Mouse (Mus musculus): ENCODE data around the gene Pkhd1. TPM values are rescaled to one million over a fixed set of nuclear protein-coding genes. Genes with fewer than 3 reads are reported as not detected.
"Not testable (repeated sequence)": the region's sequence is repeated elsewhere in the genome, so short reads cannot be mapped to it uniquely, and the experiment has no call there.

Gene Pkhd1
- total and polyA plus RNA-seq, 2 experiments from 2014 or later, result 0.38 TPM; not detected in 1

DNA sequence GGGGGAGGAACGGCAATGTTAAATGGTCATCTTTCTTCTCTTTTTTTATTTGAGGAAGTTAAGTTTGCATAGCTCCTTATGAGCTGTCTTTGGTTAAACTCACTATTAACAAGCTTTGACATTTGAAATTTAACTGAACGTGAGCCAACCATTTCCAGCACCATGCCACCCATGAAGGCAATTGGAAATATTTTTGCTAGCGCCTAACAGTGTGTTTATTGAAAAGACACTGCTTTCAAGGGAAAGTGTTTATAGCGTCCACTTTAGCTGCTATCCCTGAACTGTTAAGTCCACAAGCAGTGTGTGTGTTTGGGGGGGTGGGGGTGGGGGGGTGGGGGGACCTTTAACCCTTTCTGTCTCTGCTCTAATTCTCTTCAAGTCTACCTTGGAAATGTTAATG, 151.4 kb downstream of the Pkhd1 start:
- WGBS, result 55% methylated on average over 4 of the region's 4 CpGs

DNA sequence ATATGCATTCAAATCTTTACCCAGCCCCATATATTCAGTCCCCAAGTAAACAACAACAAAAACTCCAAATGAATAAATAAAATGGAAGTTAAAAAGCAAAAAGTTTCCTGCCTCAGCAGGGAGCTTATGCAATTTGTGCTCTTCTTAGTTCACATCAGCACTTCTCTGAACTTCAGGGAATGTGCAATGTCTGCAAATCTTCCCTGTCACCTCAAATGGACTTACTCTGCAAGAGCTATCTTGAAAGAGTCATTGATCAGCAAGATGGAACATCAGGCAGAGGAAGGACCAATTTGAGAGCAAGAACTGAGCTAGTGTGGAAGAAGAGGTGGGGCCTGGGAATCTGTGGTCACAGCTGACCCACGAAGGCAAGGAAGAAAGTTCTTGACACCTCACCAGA, 163.2 kb downstream of the Pkhd1 start:
- Histone ChIP-seq H3K9me3 (replicated peaks; ENCODE audit: control insufficient read depth, low read length) (no peaks in the 10 kb centered on the region), H3K36me3 (replicated peaks; ENCODE audit: control insufficient read depth, insufficient read depth, low read length) (no peaks in the 10 kb centered on the region), H3K4me1 (ENCODE audit: control insufficient read depth, insufficient read depth) (no peaks in the 10 kb centered on the region), H3K4me3 (ENCODE audit: low read depth, low read length) (no peak overlapping the region), H3K27ac (ENCODE audit: low read depth) (no peak overlapping the region), H3K9ac (replicated peaks; ENCODE audit: low read depth, low read length) (no peak overlapping the region), H3K4me2 (ENCODE audit: low read depth, low read length) (no peak overlapping the region), H3K27me3 (ENCODE audit: control insufficient read depth, insufficient read depth, low read length) (no peaks in the 10 kb centered on the region)
- TF ChIP-seq CTCF (IDR thresholded peaks at IDR 0.05; ENCODE audit: low read depth), result no peak
- TF ChIP-seq EP300 (IDR thresholded peaks at IDR 0.05; ENCODE audit: low read depth), result no peak
- WGBS, result 33% methylated on average over 1 of the region's 1 CpGs
- ATAC-seq (ENCODE audit: insufficient read depth, low read depth) (no peak), DNase-seq (ENCODE audit: low spot score) (no peak)

More for the DNA sequence above, 151.4 kb downstream of the Pkhd1 start:
- Histone ChIP-seq H3K4me2 (ENCODE audit: low read depth, low read length) (no peak overlapping the region), H3K4me1 (ENCODE audit: control insufficient read depth, insufficient read depth) (no peaks in the 10 kb centered on the region), H3K27ac (ENCODE audit: low read depth) (no peak overlapping the region), H3K9me3 (replicated peaks; ENCODE audit: control insufficient read depth, low read length) (no peaks in the 10 kb centered on the region), H3K27me3 (ENCODE audit: control insufficient read depth, insufficient read depth, low read length) (no peaks in the 10 kb centered on the region), H3K36me3 (replicated peaks; ENCODE audit: control insufficient read depth, insufficient read depth, low read length) (no peaks in the 10 kb centered on the region), H3K4me3 (ENCODE audit: low read depth, low read length) (no peak overlapping the region), H3K9ac (replicated peaks; ENCODE audit: low read depth, low read length) (no peak overlapping the region)
- no peak for ATAC-seq (ENCODE audit: insufficient read depth, low read depth)
- TF ChIP-seq EP300 (IDR thresholded peaks at IDR 0.05; ENCODE audit: low read depth), result no peak
- no peak for TF ChIP-seq CTCF (IDR thresholded peaks at IDR 0.05; ENCODE audit: low read depth)
- DNase-seq (ENCODE audit: low spot score), result no peak

DNA sequence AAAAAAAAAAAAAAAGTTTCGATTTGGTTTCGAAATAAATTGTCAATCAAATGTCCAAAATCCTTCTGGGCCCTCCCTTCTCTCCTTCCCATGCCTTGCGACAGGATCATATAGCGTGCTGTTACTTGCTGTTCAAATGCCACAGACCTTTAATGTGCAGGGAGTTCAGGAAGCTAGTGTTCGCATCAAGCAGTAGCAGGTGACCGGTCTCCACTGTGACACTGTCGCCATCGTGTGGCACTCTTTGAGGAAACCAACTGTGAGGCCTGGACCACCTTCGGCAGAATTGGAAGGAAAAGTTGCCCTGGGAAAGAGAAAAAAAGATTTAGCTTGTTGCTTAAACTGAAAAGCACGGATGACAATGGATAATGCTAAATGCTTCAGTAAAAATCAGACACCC, 167.8 kb downstream of the Pkhd1 start:
- WGBS, result 29% methylated on average over 10 of the region's 10 CpGs
- DNase-seq (ENCODE audit: low spot score) (no peak), ATAC-seq (ENCODE audit: insufficient read depth, low read depth) (no peak)
- no peak overlapping the region for H3K27ac ChIP-seq (ENCODE audit: low read depth)
- no peak overlapping the region for H3K9ac ChIP-seq (replicated peaks; ENCODE audit: low read depth, low read length)
- H3K4me2 ChIP-seq (ENCODE audit: low read depth, low read length), result no peak overlapping the region
- H3K4me1 ChIP-seq (ENCODE audit: control insufficient read depth, insufficient read depth), result no peaks in the 10 kb centered on the region
- no peaks in the 10 kb centered on the region for H3K36me3 ChIP-seq (replicated peaks; ENCODE audit: control insufficient read depth, insufficient read depth, low read length)
- H3K27me3 ChIP-seq (ENCODE audit: control insufficient read depth, insufficient read depth, low read length), result no peaks in the 10 kb centered on the region
- TF ChIP-seq EP300 (IDR thresholded peaks at IDR 0.05; ENCODE audit: low read depth) (no peak), CTCF (IDR thresholded peaks at IDR 0.05; ENCODE audit: low read depth) (peak; percentile 58)
- no peak overlapping the region for H3K4me3 ChIP-seq (ENCODE audit: low read depth, low read length)
- H3K9me3 ChIP-seq (replicated peaks; ENCODE audit: control insufficient read depth, low read length), result no peaks in the 10 kb centered on the region

DNA sequence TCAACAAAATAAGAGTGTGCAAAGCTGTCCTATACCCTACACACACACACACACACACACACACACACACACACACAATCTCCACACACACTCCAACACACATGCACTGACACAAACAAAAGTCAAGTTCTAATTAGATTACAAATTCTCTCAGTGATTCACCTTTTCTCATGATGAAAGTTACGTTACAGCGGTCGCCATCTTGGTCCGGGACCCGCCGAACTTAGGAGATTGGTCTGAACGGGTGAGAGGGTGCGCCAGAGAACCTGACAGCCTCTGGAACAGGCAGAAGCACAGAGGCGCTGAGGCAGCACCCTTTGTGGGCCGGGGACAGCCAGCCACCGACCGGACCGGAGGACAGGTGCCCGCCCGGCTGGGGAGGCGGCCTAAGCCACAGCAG, 185.8 kb downstream of the Pkhd1 start:
- H3K9ac ChIP-seq (replicated peaks; ENCODE audit: low read depth, low read length); H3K9me3 ChIP-seq (replicated peaks; ENCODE audit: control insufficient read depth, low read length); ATAC-seq (ENCODE audit: insufficient read depth, low read depth); H3K27me3 ChIP-seq (ENCODE audit: control insufficient read depth, insufficient read depth, low read length); H3K27ac ChIP-seq (ENCODE audit: low read depth); H3K4me3 ChIP-seq (ENCODE audit: low read depth, low read length); H3K36me3 ChIP-seq (replicated peaks; ENCODE audit: control insufficient read depth, insufficient read depth, low read length); H3K4me1 ChIP-seq (ENCODE audit: control insufficient read depth, insufficient read depth); H3K4me2 ChIP-seq (ENCODE audit: low read depth, low read length); DNase-seq (ENCODE audit: low spot score): not testable (repeated sequence)
- WGBS, result 82% methylated on average over 16 of the region's 16 CpGs

DNA sequence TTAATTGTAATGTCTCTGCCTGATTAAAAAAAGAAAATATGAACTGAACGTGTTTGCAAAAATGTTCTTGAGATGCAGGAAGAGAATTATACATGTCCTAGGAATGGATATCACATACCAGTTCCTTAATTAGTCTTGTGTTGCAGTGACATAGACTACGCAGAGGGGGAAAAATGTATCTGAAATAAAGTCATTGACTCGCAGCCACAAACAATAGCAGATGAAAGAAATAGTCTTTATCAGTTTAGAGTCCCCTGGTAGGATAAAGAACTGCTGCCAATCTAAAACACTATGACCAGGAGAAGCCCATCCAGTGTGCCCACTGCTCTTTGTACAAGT, 188.8 kb downstream of the Pkhd1 start:
- WGBS, result 69% methylated on average over 3 of the region's 3 CpGs
- no peak overlapping the region for H3K27ac ChIP-seq (ENCODE audit: low read depth)
- no peaks in the 10 kb centered on the region for H3K27me3 ChIP-seq (ENCODE audit: control insufficient read depth, insufficient read depth, low read length)

DNA sequence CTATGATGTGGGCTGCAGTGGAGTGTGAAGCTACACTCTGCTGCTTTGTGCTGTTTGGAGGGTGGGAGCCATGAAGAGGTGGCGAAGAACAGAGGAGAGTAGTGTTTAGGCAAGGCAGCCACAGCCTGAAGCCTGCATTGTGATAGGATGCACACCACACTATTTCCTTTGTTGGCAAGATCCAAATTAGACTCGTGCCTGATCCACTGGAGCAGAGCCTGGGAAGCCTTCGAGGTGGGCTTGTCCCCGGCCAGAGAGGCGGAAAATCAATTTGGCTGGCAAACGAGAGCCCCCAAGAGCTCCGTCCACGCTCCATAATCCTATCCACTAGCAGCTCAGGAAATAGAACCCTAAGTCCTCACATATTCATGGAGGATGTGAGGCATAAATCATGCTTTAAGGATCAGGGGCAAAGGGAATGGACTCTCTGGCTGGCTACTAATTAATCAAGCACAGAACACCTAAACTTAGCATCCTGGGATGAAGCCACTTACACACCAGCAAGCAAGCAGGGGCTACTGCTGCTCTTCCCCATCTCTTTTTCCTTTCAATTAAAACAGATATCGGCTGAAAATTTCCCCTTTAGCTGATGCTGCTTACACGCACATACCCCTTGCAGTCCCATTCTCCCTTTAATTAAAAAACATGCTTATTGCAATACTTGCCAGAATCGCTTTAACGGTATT, 189.4 kb downstream of the Pkhd1 start:
- no peaks in the 10 kb centered on the region for H3K27me3 ChIP-seq (ENCODE audit: control insufficient read depth, insufficient read depth, low read length)
- H3K4me3 ChIP-seq (ENCODE audit: low read depth, low read length), result no peak overlapping the region
- H3K36me3 ChIP-seq (replicated peaks; ENCODE audit: control insufficient read depth, insufficient read depth, low read length), result no peaks in the 10 kb centered on the region
- 72% methylated on average over 12 of the region's 12 CpGs for WGBS
- H3K4me2 ChIP-seq (ENCODE audit: low read depth, low read length), result no peak overlapping the region
- H3K9ac ChIP-seq (replicated peaks; ENCODE audit: low read depth, low read length), result no peak overlapping the region
- DNase-seq (ENCODE audit: low spot score), result no peak
- no peaks in the 10 kb centered on the region for H3K4me1 ChIP-seq (ENCODE audit: control insufficient read depth, insufficient read depth)
- no peak for ATAC-seq (ENCODE audit: insufficient read depth, low read depth)
- no peaks in the 10 kb centered on the region for H3K9me3 ChIP-seq (replicated peaks; ENCODE audit: control insufficient read depth, low read length)
- TF ChIP-seq CTCF (IDR thresholded peaks at IDR 0.05; ENCODE audit: low read depth) (no peak), EP300 (IDR thresholded peaks at IDR 0.05; ENCODE audit: low read depth) (no peak)
- no peak overlapping the region for H3K27ac ChIP-seq (ENCODE audit: low read depth)

More for the DNA sequence above, 188.8 kb downstream of the Pkhd1 start:
- Histone ChIP-seq H3K9ac (replicated peaks; ENCODE audit: low read depth, low read length) (no peak overlapping the region), H3K4me3 (ENCODE audit: low read depth, low read length) (no peak overlapping the region), H3K9me3 (replicated peaks; ENCODE audit: control insufficient read depth, low read length) (no peaks in the 10 kb centered on the region), H3K4me2 (ENCODE audit: low read depth, low read length) (no peak overlapping the region), H3K4me1 (ENCODE audit: control insufficient read depth, insufficient read depth) (no peaks in the 10 kb centered on the region), H3K36me3 (replicated peaks; ENCODE audit: control insufficient read depth, insufficient read depth, low read length) (no peaks in the 10 kb centered on the region)
- ATAC-seq (ENCODE audit: insufficient read depth, low read depth) (no peak), DNase-seq (ENCODE audit: low spot score) (no peak)
- TF ChIP-seq EP300 (IDR thresholded peaks at IDR 0.05; ENCODE audit: low read depth) (no peak), CTCF (IDR thresholded peaks at IDR 0.05; ENCODE audit: low read depth) (no peak)
